Mouse (Mus musculus): Measurements from ENCODE around the gene Cacna1e. TPM values are rescaled to one million over a fixed set of nuclear protein-coding genes. Genes with fewer than 3 reads are reported as not detected.

The Cacna1e gene
- total and polyA plus RNA-seq, 3 experiments, result 0.60 to 8.5 (median 2.5) TPM

GRCm38 (mm10) chr1:154683477-154684106, 200.7 kb downstream of the Cacna1e start:
- Histone ChIP-seq H3K79me2 (replicated peaks; ENCODE audit: control insufficient read depth, extremely low read depth, insufficient read depth, poor library complexity, severe bottlenecking) (no peaks in the 10 kb centered on the region), H3K9ac (ENCODE audit: insufficient read depth, low read depth) (no peak overlapping the region), H3K27me3 (replicated peaks) (no peaks in the 10 kb centered on the region), H3K36me3 (replicated peaks in 1 of 2; ENCODE audit: control insufficient read depth in 1 of 2, insufficient read depth in 1 of 2, low read length in 1 of 2) (peaks cover 0 to 2% of the 10 kb centered on the region in 2 experiments), H3K4me3 (replicated peaks in 1 of 3; ENCODE audit: low read depth in 2 of 3, low read length in 2 of 3, poor library complexity in 1 of 3) (no peak overlapping the region), H3K9me3 (replicated peaks; ENCODE audit: low read length) (no peaks in the 10 kb centered on the region), H3K4me1 (ENCODE audit: control insufficient read depth in 1 of 2, insufficient read depth in 2 of 2) (peaks cover 11 to 42% of the 10 kb centered on the region in 2 experiments), H3K4me2 (ENCODE audit: insufficient read depth, low read depth, poor library complexity, severe bottlenecking) (no peak overlapping the region), H3K27ac (ENCODE audit: insufficient read depth, low read depth) (no peak overlapping the region)
- no peak for DNase-seq (ENCODE audit: extremely low read depth)
- dilution Hi-C loops (cut with MboI; ENCODE audit: extremely low pct_ligation_motif_present, extremely low pct_unique_long_range_greater_than_20kb, low sequenced_read_pairs), result no loop called here
- TF ChIP-seq USF2 (conservative IDR thresholded peaks at IDR 0.05; ENCODE audit: low read depth, low read length), result no peak
- peak; percentile 62 for TF ChIP-seq ZNF384 (IDR thresholded peaks at IDR 0.05; ENCODE audit: low read depth, low read length)
- in situ Hi-C loops (cut with MboI; ENCODE audit: low pct_ligation_motif_present, low pct_unique_long_range_greater_than_20kb, low sequenced_read_pairs), result no loop called here

- no peak for DNase-seq (ENCODE audit: extremely low read depth)
- Histone ChIP-seq H3K36me3 (replicated peaks in 1 of 2; ENCODE audit: control insufficient read depth in 1 of 2, insufficient read depth in 1 of 2, low read length in 1 of 2) (no peaks in the 10 kb centered on the region), H3K4me3 (replicated peaks in 1 of 3; ENCODE audit: low read depth in 2 of 3, low read length in 2 of 3, poor library complexity in 1 of 3) (no peak overlapping the region), H3K9ac (ENCODE audit: insufficient read depth, low read depth) (no peak overlapping the region), H3K9me3 (replicated peaks; ENCODE audit: low read length) (no peaks in the 10 kb centered on the region), H3K4me1 (ENCODE audit: control insufficient read depth in 1 of 2, insufficient read depth in 2 of 2) (peaks cover 2 to 37% of the 10 kb centered on the region in 2 experiments; a peak in 2 of 4 replicates), H3K27ac (ENCODE audit: insufficient read depth, low read depth) (no peak overlapping the region), H3K27me3 (replicated peaks) (no peaks in the 10 kb centered on the region), H3K79me2 (replicated peaks; ENCODE audit: control insufficient read depth, extremely low read depth, insufficient read depth, poor library complexity, severe bottlenecking) (no peaks in the 10 kb centered on the region), H3K4me2 (ENCODE audit: insufficient read depth, low read depth, poor library complexity, severe bottlenecking) (no peak overlapping the region)
- dilution Hi-C loops (cut with MboI; ENCODE audit: extremely low pct_ligation_motif_present, extremely low pct_unique_long_range_greater_than_20kb, low sequenced_read_pairs) (no loop called here), in situ Hi-C loops (cut with MboI; ENCODE audit: low pct_ligation_motif_present, low pct_unique_long_range_greater_than_20kb, low sequenced_read_pairs) (no loop called here)
- TF ChIP-seq POLR2A (IDR thresholded peaks at IDR 0.05; ENCODE audit: low read depth, low read length), result no peak
- TF ChIP-seq MAZ (IDR thresholded peaks at IDR 0.05; ENCODE audit: low read depth, low read length), result no peak
- TF ChIP-seq TCF12 (IDR thresholded peaks at IDR 0.05; ENCODE audit: low read depth, low read length), result no peak
- TF ChIP-seq USF2 (conservative IDR thresholded peaks at IDR 0.05; ENCODE audit: low read depth, low read length), result no peak
- no peak for TF ChIP-seq HCFC1 (IDR thresholded peaks at IDR 0.05; ENCODE audit: low read depth, low read length)
- TF ChIP-seq ZMIZ1 (IDR thresholded peaks at IDR 0.05; ENCODE audit: low read depth, low read length), result no peak
- TF ChIP-seq ZKSCAN1 (IDR thresholded peaks at IDR 0.05; ENCODE audit: borderline replicate concordance, low read depth, low read length), result no peak
- TF ChIP-seq MEF2A (IDR thresholded peaks at IDR 0.05; ENCODE audit: borderline replicate concordance, low read depth, low read length), result no peak
- TF ChIP-seq RAD21 (IDR thresholded peaks at IDR 0.05; ENCODE audit: low read depth, low read length), result no peak
- TF ChIP-seq NRF1 (IDR thresholded peaks at IDR 0.05; ENCODE audit: low read depth, low read length), result no peak
- TF ChIP-seq RCOR1 (conservative IDR thresholded peaks at IDR 0.05; ENCODE audit: low read depth, low read length), result no peak
- TF ChIP-seq TBP (conservative IDR thresholded peaks at IDR 0.05; ENCODE audit: low read depth, low read length), result no peak
- TF ChIP-seq ZNF384 (IDR thresholded peaks at IDR 0.05; ENCODE audit: low read depth, low read length), result no peak
- TF ChIP-seq ETS1 (conservative IDR thresholded peaks at IDR 0.05; ENCODE audit: low read depth, low read length), result no peak
- TF ChIP-seq POLR2AphosphoS2 (IDR thresholded peaks at IDR 0.05; ENCODE audit: low read depth, low read length), result no peak
Observed at GRCm38 (mm10) chr1:154678989-154679388, 205.3 kb downstream of the Cacna1e start.
